Mouse (Mus musculus) bone marrow macrophage, adult 2 months (primary cell): Measurements from ENCODE around the gene Gm21987.

Source experiments
- CTCF ChIP-seq: IDR thresholded peaks from 2 replicates; pipeline ENCODE4 v1.5.1; 2012; ENCODE audit warnings: low read depth, mild to moderate bottlenecking, low read length, moderate library complexity
- POLR2A ChIP-seq: IDR thresholded peaks from 2 replicates; pipeline ENCODE4 v1.6.1; 2012; ENCODE audit warnings: mild to moderate bottlenecking, low read depth, low read length, borderline replicate concordance

DNA sequence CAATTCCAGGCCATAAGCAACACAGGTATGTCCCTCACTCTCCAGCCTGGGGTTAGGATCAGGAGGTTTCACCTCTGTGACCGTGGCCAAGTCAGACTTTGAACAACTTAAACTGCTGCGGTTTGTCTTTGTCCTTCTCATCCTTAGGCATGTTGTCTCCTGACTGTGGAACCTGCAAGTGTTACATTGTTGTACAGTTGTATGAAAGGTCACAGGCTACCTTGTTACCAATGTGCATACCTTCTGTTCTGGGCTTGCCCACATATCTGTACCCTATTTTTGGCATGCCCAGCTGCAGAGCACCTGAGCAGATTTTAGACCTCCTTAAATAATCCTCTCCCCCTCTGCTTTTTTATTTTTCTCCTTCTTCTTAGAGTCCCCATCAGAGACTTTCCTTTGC, 12.4 kb downstream of the Gm21987 start:
- TF ChIP-seq CTCF (no peak), POLR2A (no peak)
